26 mouse cellular contexts compared by ENCODE assay signal in the genomic region with DNA sequence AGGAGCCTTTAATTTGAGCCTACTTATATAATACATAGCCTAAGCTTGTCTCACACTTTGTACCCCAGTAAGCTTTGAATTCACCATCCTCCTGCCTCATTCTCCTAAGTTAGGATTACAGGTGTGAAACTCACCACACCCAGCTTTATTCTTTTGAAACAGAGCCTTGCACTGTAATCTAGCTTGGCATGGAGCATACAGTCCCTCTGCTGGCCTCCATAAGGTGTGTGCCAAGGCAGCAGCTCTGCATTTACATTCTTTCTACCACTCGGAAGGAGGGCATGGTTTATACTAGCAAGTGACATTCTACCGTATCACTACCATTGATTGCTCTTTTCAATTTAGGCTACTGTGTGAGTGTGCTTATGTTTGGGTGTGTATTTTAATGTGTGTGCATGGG.
DNase-seq lines count a peak whose midpoint lies in the region; ATAC-seq and TF ChIP-seq lines count a peak whose summit lies in the region.
"Had no signal": no experiment of that assay in that cellular context is flagged by ENCODE, and none has a peak within 500 bp of the region (broad histone marks: within the 10 kb centered on the region; RNA-seq: fewer than 3 reads in every experiment).

No protein-coding gene starts in this region.

- 0 out of 2 replicates have a peak, but pooled peaks have one; percentile 19 for TF ChIP-seq CTCF in hindbrain, postnatal 0 days (IDR thresholded peaks at IDR 0.05; ENCODE audit: low read depth)
- peak; percentile 20; the same call in 1 of the 2 replicates for TF ChIP-seq CTCF in stomach, postnatal 0 days (IDR thresholded peaks at IDR 0.05; ENCODE audit: low read depth)

- no peak overlapping the region for H3K9ac ChIP-seq in hindbrain, postnatal 0 days (replicated peaks; ENCODE audit: low read length)
- no peak overlapping the region for H3K9ac ChIP-seq in hindbrain, embryonic 16.5 days (ENCODE audit: low read depth, low read length)
- no peak overlapping the region for H3K9ac ChIP-seq in stomach, postnatal 0 days (ENCODE audit: low read length)
- H3K9ac ChIP-seq: embryonic facial prominence, embryonic 13.5 days; embryonic facial prominence, embryonic 15.5 days; forebrain, embryonic 12.5 days had no signal

- intact Hi-C loops in heart, postnatal 10 days (cut with DNase I), result no loop called here

- H3K4me3 ChIP-seq in hindbrain, postnatal 0 days (ENCODE audit: low read length), result no peak overlapping the region
- H3K4me3 ChIP-seq in hindbrain, embryonic 16.5 days (ENCODE audit: low read length), result no peak overlapping the region
- H3K4me3 ChIP-seq in stomach, postnatal 0 days (ENCODE audit: low read depth, low read length), result no peak overlapping the region
- H3K4me3 ChIP-seq: embryonic facial prominence, embryonic 13.5 days; embryonic facial prominence, embryonic 15.5 days; erythroblast, embryonic 14.5 days; forebrain, embryonic 10.5 days; forebrain, embryonic 12.5 days had no signal

- H3K4me2 ChIP-seq in hindbrain, postnatal 0 days (ENCODE audit: low read depth, low read length), result no peak overlapping the region
- H3K4me2 ChIP-seq in hindbrain, embryonic 16.5 days (ENCODE audit: low read length), result no peak overlapping the region
- no peak overlapping the region for H3K4me2 ChIP-seq in stomach, postnatal 0 days (replicated peaks; ENCODE audit: low read depth)
- H3K4me2 ChIP-seq: embryonic facial prominence, embryonic 13.5 days; embryonic facial prominence, embryonic 15.5 days; forebrain, embryonic 12.5 days had no signal

- H3K27me3 ChIP-seq in hindbrain, postnatal 0 days (ENCODE audit: insufficient read depth, low read length), result no peaks in the 10 kb centered on the region
- H3K27me3 ChIP-seq in hindbrain, embryonic 16.5 days (replicated peaks; ENCODE audit: control insufficient read depth, insufficient read depth, low read length), result no peaks in the 10 kb centered on the region
- H3K27me3 ChIP-seq in stomach, postnatal 0 days (ENCODE audit: control insufficient read depth, insufficient read depth, low read length), result no peaks in the 10 kb centered on the region
- H3K27me3 ChIP-seq: CH12.LX; embryonic facial prominence, embryonic 13.5 days; embryonic facial prominence, embryonic 15.5 days; forebrain, embryonic 12.5 days had no signal

- no peaks in the 10 kb centered on the region for H3K4me1 ChIP-seq in hindbrain, postnatal 0 days (ENCODE audit: insufficient read depth, low read length)
- no peaks in the 10 kb centered on the region for H3K4me1 ChIP-seq in hindbrain, embryonic 16.5 days (ENCODE audit: control insufficient read depth, insufficient read depth, low read depth, low read length)
- H3K4me1 ChIP-seq in stomach, postnatal 0 days (replicated peaks; ENCODE audit: control insufficient read depth, insufficient read depth), result no peaks in the 10 kb centered on the region
- H3K4me1 ChIP-seq: embryonic facial prominence, embryonic 13.5 days; embryonic facial prominence, embryonic 15.5 days; forebrain, embryonic 10.5 days; forebrain, embryonic 12.5 days had no signal

- no peak for ATAC-seq in hindbrain, postnatal 0 days
- no peak for ATAC-seq in hindbrain, embryonic 16.5 days
- ATAC-seq in stomach, postnatal 0 days (ENCODE audit: low FRiP score, low TSS enrichment), result no peak
- ATAC-seq: CD4-positive, CD25-positive, alpha-beta regulatory T cell, adult 4 months; forebrain, embryonic 14.5 days; forebrain, embryonic 16.5 days had no signal

- DNase-seq in heart, adult 11 months, result peak; percentile 72
- no peak for DNase-seq in heart, postnatal 10 days
- DNase-seq in hindbrain, postnatal 0 days (ENCODE audit: low spot score), result no peak
- no peak for DNase-seq in stomach, postnatal 0 days (ENCODE audit: low spot score)
- DNase-seq: adrenal gland, adult 2 months; adrenal gland, postnatal 10 days; adrenal gland, postnatal 25 days; B cell, adult 2 months; cerebellum, adult 11 months; cerebellum, adult 18-20 months; cerebellum, adult 8-10 months; cerebellum, adult 9-11 months; cerebellum, postnatal 14 days; cerebellum, postnatal 36 days; embryo, embryonic 11 days had no signal

- TF ChIP-seq EP300 in stomach, postnatal 0 days (optimal IDR thresholded peaks at IDR 0.05), result no peak

- no peaks in the 10 kb centered on the region for H3K9me3 ChIP-seq in hindbrain, postnatal 0 days (ENCODE audit: low read length)
- no peaks in the 10 kb centered on the region for H3K9me3 ChIP-seq in hindbrain, embryonic 16.5 days (ENCODE audit: control insufficient read depth, low read length)
- H3K9me3 ChIP-seq in stomach, postnatal 0 days (ENCODE audit: control insufficient read depth, low read length), result no peaks in the 10 kb centered on the region
- H3K9me3 ChIP-seq: embryonic facial prominence, embryonic 13.5 days; embryonic facial prominence, embryonic 15.5 days; forebrain, embryonic 10.5 days; forebrain, embryonic 12.5 days; G1E had no signal

- no peak overlapping the region for H3K27ac ChIP-seq in hindbrain, postnatal 0 days
- no peak overlapping the region for H3K27ac ChIP-seq in hindbrain, embryonic 16.5 days (ENCODE audit: low read depth, low read length)
- no peak overlapping the region for H3K27ac ChIP-seq in stomach, postnatal 0 days (replicated peaks)
- H3K27ac ChIP-seq: embryonic facial prominence, embryonic 13.5 days; embryonic facial prominence, embryonic 15.5 days; forebrain, embryonic 10.5 days; forebrain, embryonic 12.5 days had no signal

- 78% methylated on average over 2 of the region's 2 CpGs for WGBS in hindbrain, postnatal 0 days
- 71% methylated on average over 2 of the region's 2 CpGs for WGBS in hindbrain, embryonic 16.5 days
- 48% methylated on average over 2 of the region's 2 CpGs for WGBS in stomach, postnatal 0 days

- no peaks in the 10 kb centered on the region for H3K36me3 ChIP-seq in hindbrain, postnatal 0 days (ENCODE audit: insufficient read depth, low read length)
- no peaks in the 10 kb centered on the region for H3K36me3 ChIP-seq in hindbrain, embryonic 16.5 days (ENCODE audit: control insufficient read depth, insufficient read depth, low read length)
- no peaks in the 10 kb centered on the region for H3K36me3 ChIP-seq in stomach, postnatal 0 days (ENCODE audit: control insufficient read depth, insufficient read depth, low read length)
- H3K36me3 ChIP-seq: embryonic facial prominence, embryonic 13.5 days; embryonic facial prominence, embryonic 15.5 days; forebrain, embryonic 10.5 days; forebrain, embryonic 12.5 days; G1E had no signal
